8 mouse cellular contexts compared by ENCODE assay signal in genomic region chr13:116309584-116310462, GRCm38 (mm10). TPM values are rescaled to one million over a fixed set of nuclear protein-coding genes. Genes with fewer than 3 reads are reported as not detected.
A peak's percentile ranks its signal among the peaks of the same experiment; 100 is the strongest.
DNase-seq lines count a peak whose midpoint lies in the region; ATAC-seq and TF ChIP-seq lines count a peak whose summit lies in the region.

TSS of gene Isl1 (minus strand) at chr13:116309689.

- H3K4me1 ChIP-seq in forebrain, embryonic 15.5 days, result peaks cover 24% of the 10 kb centered on the region
- peaks cover 8% of the 10 kb centered on the region; the same call in 1 of the 2 replicates for H3K4me1 ChIP-seq in liver, embryonic 12.5 days

- peak; percentile 80 for TF ChIP-seq POLR2A in myocyte (IDR thresholded peaks at IDR 0.05; ENCODE audit: insufficient read length, low read depth)

- H3K36me3 ChIP-seq in forebrain, embryonic 15.5 days, result no peaks in the 10 kb centered on the region
- no peaks in the 10 kb centered on the region for H3K36me3 ChIP-seq in liver, embryonic 12.5 days
- H3K36me3 ChIP-seq in myocyte (ENCODE audit: control insufficient read depth, insufficient read depth), result no peaks in the 10 kb centered on the region

- no peaks in the 10 kb centered on the region for H3K79me2 ChIP-seq in myocyte (ENCODE audit: control insufficient read depth, insufficient read depth)

- no peaks in the 10 kb centered on the region for H3K9me3 ChIP-seq in forebrain, embryonic 15.5 days
- no peaks in the 10 kb centered on the region for H3K9me3 ChIP-seq in liver, embryonic 12.5 days (replicated peaks)

- peak within 1 kb of the TSS; percentile 95 for H3ac ChIP-seq in myocyte (ENCODE audit: control insufficient read depth, insufficient read length)

- peak; percentile 93 for ATAC-seq in forebrain, embryonic 15.5 days (replicated peaks)
- peak; percentile 87 for ATAC-seq in liver, embryonic 12.5 days

- DNase-seq in MN1 (ENCODE audit: low spot score), result peak; percentile 95
- DNase-seq in adrenal gland, postnatal 14 days, result peak; percentile 78
- DNase-seq in heart, postnatal 4 days, result peak; percentile 66
- DNase-seq in urinary bladder, postnatal 36 days (ENCODE audit: low spot score in 2 of 2), result peak; percentile 57 to 74
- DNase-seq in layer of hippocampus, adult 18-20 months (ENCODE audit: low spot score in 2 of 2), result no peak

- peaks cover 68% of the 10 kb centered on the region for H3K27me3 ChIP-seq in forebrain, embryonic 15.5 days
- peaks cover 92% of the 10 kb centered on the region for H3K27me3 ChIP-seq in liver, embryonic 12.5 days (replicated peaks)
- no peaks in the 10 kb centered on the region for H3K27me3 ChIP-seq in myocyte (ENCODE audit: control insufficient read depth, insufficient read depth, insufficient read length)

- peak within 1 kb of the TSS; percentile 83 for H3K27ac ChIP-seq in forebrain, embryonic 15.5 days (replicated peaks)
- no peak within 1 kb of the TSS for H3K27ac ChIP-seq in liver, embryonic 12.5 days

- peak within 1 kb of the TSS; percentile 95 for H3K4me2 ChIP-seq in forebrain, embryonic 15.5 days (replicated peaks)
- peak within 1 kb of the TSS; percentile 72 for H3K4me2 ChIP-seq in liver, embryonic 12.5 days
- peak within 1 kb of the TSS; percentile 72 for H3K4me2 ChIP-seq in myocyte (ENCODE audit: low read depth)

- peak within 1 kb of the TSS; percentile 61 for H3K9ac ChIP-seq in forebrain, embryonic 15.5 days (replicated peaks)
- no peak within 1 kb of the TSS for H3K9ac ChIP-seq in liver, embryonic 12.5 days

- under 1% methylated on average over 82 of the region's 82 CpGs for WGBS in forebrain, embryonic 15.5 days
- WGBS in liver, embryonic 12.5 days (ENCODE audit: insufficient replicate concordance), result under 1% methylated on average over 63 of the region's 82 CpGs

- H3K4me3 ChIP-seq in forebrain, embryonic 15.5 days, result peak within 1 kb of the TSS; percentile 60
- peak within 1 kb of the TSS; percentile 52 for H3K4me3 ChIP-seq in liver, embryonic 12.5 days
- H3K4me3 ChIP-seq in myocyte, result peak within 1 kb of the TSS; percentile 44

TF ChIP-seq in myocyte, 11 proteins besides CTCF, POLR2A, EP300 and RAD21:
- peak; percentile 70 for TF ChIP-seq POLR2AphosphoS2 (IDR thresholded peaks at IDR 0.05; ENCODE audit: insufficient read length, low read depth)
- peak in 1 of 3 experiments; percentile 63 for TF ChIP-seq MYOD1 (IDR thresholded peaks at IDR 0.05; ENCODE audit: control insufficient read depth in 1 of 3, insufficient read length in 2 of 3, low read depth in 2 of 3)
- TF ChIP-seq MYOG (IDR thresholded peaks at IDR 0.05; ENCODE audit: control insufficient read depth in 1 of 3, insufficient read depth in 1 of 3, insufficient read length in 2 of 3, low read depth in 2 of 3), result no peak
- TF ChIP-seq SRF (IDR thresholded peaks at IDR 0.05; ENCODE audit: control insufficient read depth, insufficient read length, low read depth), result no peak

RNA-seq across cellular contexts. Expression of gene Isl1, which starts in this region (rescaled TPM):
- total RNA-seq in adrenal gland, postnatal 14 days (2021), result 3.1 and 4.5 TPM in 2 replicates
- 58.1 and 65.4 TPM in 2 replicates for polyA plus RNA-seq in forebrain, embryonic 15.5 days (2015; fragmentation: Nextera tagmentation; extraction: Ambion mirVana)
- under 1 TPM; 0.55 to 0.81 TPM for total RNA-seq in heart, postnatal 4 days (2021)
- polyA plus RNA-seq in liver, embryonic 12.5 days (2016; fragmentation: Nextera tagmentation; extraction: Ambion mirVana), result 0.99 and 1.6 TPM in 2 replicates
- polyA plus RNA-seq in myocyte (2012; fragmentation: generic; extraction: Trizol), result 3.0 TPM
- not detected for total RNA-seq in layer of hippocampus, adult 18-20 months (2021)

Comparison
In these comparisons a context has a peak if more than half of its experiments do, and no peak if none do; other contexts are left out.
1. RNA of gene Isl1 (polyA plus RNA-seq): 58.1 to 65.4 TPM in forebrain, embryonic 15.5 days; 3.0 TPM in myocyte (single experiment) and 0.99 to 1.6 TPM in liver, embryonic 12.5 days; every median in the first group is over 10 times any median in the second.
2. Peak in DNase-seq in heart, postnatal 4 days; RNA of the gene not detected or under 1 TPM.
3. DNase-seq: peak in MN1 (single experiment), adrenal gland, postnatal 14 days (single experiment) and urinary bladder, postnatal 36 days (2 of 2); none in layer of hippocampus, adult 18-20 months (0 of 2).
4. Peak in every context shown above with its lines, with median percentiles within 50 percentile points of each other: H3K4me2 ChIP-seq and H3K4me3 ChIP-seq.